Mouse (Mus musculus) heart, postnatal 0 days (tissue): ENCODE results near the gene AC134908.4. TPM values are rescaled to one million over a fixed set of nuclear protein-coding genes. Genes with fewer than 3 reads are reported as not detected.

Experiments
- ATAC-seq: fragments of 200-750 bp; cut with Nextera tagmentation; 2 replicates; pipeline ENCODE4 v1.8.0; 2017; ENCODE audit warnings: low read depth, moderate number of reproducible peaks, moderate library complexity; ENCODE audit not compliant: insufficient read depth
- DNase-seq: peaks from one replicate; pipeline ENCODE4 v3.0.0-alpha.2; 2016; ENCODE audit warnings: low spot score
- H3K27ac ChIP-seq: fragments of 300-500 bp; sonication (generic); 2 replicates; pipeline ENCODE4 v1.5.1; 2014; ENCODE audit warnings: low read depth, mild to moderate bottlenecking
- H3K27me3 ChIP-seq: fragments of 300-500 bp; sonication (generic); 2 replicates; pipeline ENCODE4 v1.6.1; 2014; ENCODE audit warnings: low read length, mixed read lengths; ENCODE audit not compliant: control insufficient read depth, insufficient read depth
- H3K36me3 ChIP-seq: fragments of 300-500 bp; sonication (generic); replicated peaks from 2 replicates; pipeline ENCODE4 v1.6.1; 2014; ENCODE audit warnings: low read length, mixed read lengths; ENCODE audit not compliant: control insufficient read depth, insufficient read depth
- H3K4me1 ChIP-seq: fragments of 300-500 bp; sonication (generic); 2 replicates; pipeline ENCODE4 v1.6.1; 2014; ENCODE audit warnings: antibody characterized with exemption; ENCODE audit not compliant: control insufficient read depth, insufficient read depth
- H3K4me2 ChIP-seq: fragments of 300-500 bp; sonication (generic); 2 replicates; pipeline ENCODE4 v1.6.1; 2014; ENCODE audit warnings: low read depth, mild to moderate bottlenecking, low read length, moderate library complexity
- H3K4me3 ChIP-seq: fragments of 300-500 bp; sonication (generic); 2 replicates; pipeline ENCODE4 v1.5.1; 2014; ENCODE audit warnings: low read depth, low read length
- H3K9ac ChIP-seq: fragments of 300-500 bp; sonication (generic); replicated peaks from 2 replicates; pipeline ENCODE4 v1.6.1; 2014; ENCODE audit warnings: low read depth, low read length, mixed read lengths
- H3K9me3 ChIP-seq: fragments of 300-500 bp; sonication (generic); replicated peaks from 2 replicates; pipeline ENCODE4 v1.6.1; 2016; ENCODE audit warnings: low read length; ENCODE audit not compliant: control insufficient read depth
- CTCF ChIP-seq: IDR thresholded peaks from 2 replicates; pipeline ENCODE4 v1.5.1; 2016; ENCODE audit warnings: antibody characterized with exemption, control low read depth, low read depth
- EP300 ChIP-seq: IDR thresholded peaks from 2 replicates; pipeline ENCODE4 v1.6.1; 2016; ENCODE audit warnings: antibody characterized with exemption, low read depth
- WGBS: fragments of 180-500 bp; shearing (Covaris S2); extraction: QIAGEN DNeasy Blood & Tissue Kit; methylation state at CpG from one replicate; pipeline ENCODE4 v1.1.7; 2014; 5-methylcytosine and 5-hydroxymethylcytosine counted together
- polyA plus RNA-seq: library from polyadenylated mRNA; unstranded; fragments of >200 nt; fragmentation: Nextera tagmentation; extraction: Ambion mirVana; gene quantifications from 2 replicates; pipeline ENCODE4 v1.2.1, GENCODE M21; 2015
- total RNA-seq: library from RNA; depleted of rRNA; stranded (reverse); fragments of >200 nt; gene quantifications from 2 replicates; pipeline ENCODE4 v1.2.3, GENCODE M21; 2014; ENCODE audit warnings: low replicate concordance

The AC134908.4 gene
- total and polyA plus RNA-seq, 2 experiments from 2014 or later, result 0.66 TPM; not detected in 1

GRCm38 (mm10) chr17:25837076-25837410, 41.6 kb upstream of the AC134908.4 start, which contains the start of gene Rhbdl1:
Gene Rhbdl1, minus strand, starts transcription at chr17:25837295.
- Histone ChIP-seq H3K4me1 (peaks cover 31% of the 10 kb centered on the region), H3K9me3 (no peaks in the 10 kb centered on the region)
- peak; percentile 7 for ATAC-seq

GRCm38 (mm10) chr17:25836397-25837075, 41.1 kb upstream of the AC134908.4 start:
- peak overlapping the region; percentile 86 for H3K4me2 ChIP-seq
- peak overlapping the region; percentile 77 for H3K27ac ChIP-seq
- H3K9ac ChIP-seq, result peak overlapping the region; percentile 57
- ATAC-seq, result no peak
- H3K27me3 ChIP-seq, result no peaks in the 10 kb centered on the region
- H3K4me3 ChIP-seq, result peak overlapping the region; percentile 48
- TF ChIP-seq CTCF, result no peak
- TF ChIP-seq EP300, result no peak
- no peaks in the 10 kb centered on the region for H3K9me3 ChIP-seq
- peaks cover 38% of the 10 kb centered on the region for H3K36me3 ChIP-seq
- peaks cover 36% of the 10 kb centered on the region for H3K4me1 ChIP-seq
- WGBS, result 21% methylated on average over 23 of the region's 23 CpGs
- no peak for DNase-seq

More at GRCm38 (mm10) chr17:25837076-25837410, 41.6 kb upstream of the AC134908.4 start, which contains the start of gene Rhbdl1:
- Histone ChIP-seq H3K9ac (peak within 1 kb of the TSS; percentile 57), H3K27me3 (no peaks in the 10 kb centered on the region), H3K4me3 (peak within 1 kb of the TSS; percentile 48), H3K4me2 (peak within 1 kb of the TSS; percentile 86), H3K27ac (peak within 1 kb of the TSS; percentile 77), H3K36me3 (peaks cover 42% of the 10 kb centered on the region)
- under 1% methylated on average over 29 of the region's 29 CpGs for WGBS
- DNase-seq, result peak; percentile 61
- no peak for TF ChIP-seq CTCF
- no peak for TF ChIP-seq EP300

GRCm38 (mm10) chr17:25835816-25836215, 40.4 kb upstream of the AC134908.4 start:
- 0 out of 2 replicates have a peak overlapping the region, but pooled peaks have one; percentile 57 for H3K9ac ChIP-seq

GRCm38 (mm10) chr17:25835301-25835700, 39.8 kb upstream of the AC134908.4 start:
- H3K36me3 ChIP-seq, result peaks cover 38% of the 10 kb centered on the region
- no peak overlapping the region for H3K4me3 ChIP-seq
- H3K27ac ChIP-seq, result no peak overlapping the region
- H3K4me1 ChIP-seq, result peaks cover 43% of the 10 kb centered on the region
- ATAC-seq (no peak), DNase-seq (no peak)
- no peak for TF ChIP-seq EP300
- TF ChIP-seq CTCF, result no peak
- H3K9ac ChIP-seq, result no peak overlapping the region
- no peaks in the 10 kb centered on the region for H3K27me3 ChIP-seq
- H3K9me3 ChIP-seq, result no peaks in the 10 kb centered on the region
- WGBS, result 95% methylated on average over 7 of the region's 7 CpGs
- peak overlapping the region; percentile 95; the same call in 1 of the 2 replicates for H3K4me2 ChIP-seq

More at GRCm38 (mm10) chr17:25835816-25836215, 40.4 kb upstream of the AC134908.4 start:
- Histone ChIP-seq H3K4me1 (peaks cover 43% of the 10 kb centered on the region), H3K27me3 (no peaks in the 10 kb centered on the region), H3K36me3 (peaks cover 38% of the 10 kb centered on the region), H3K27ac (peak overlapping the region; percentile 77), H3K4me3 (no peak overlapping the region), H3K9me3 (no peaks in the 10 kb centered on the region), H3K4me2 (peak overlapping the region; percentile 95; the same call in 1 of the 2 replicates)
- no peak for DNase-seq
- TF ChIP-seq EP300, result no peak
- TF ChIP-seq CTCF, result no peak
- no peak for ATAC-seq
- 92% methylated on average over 16 of the region's 16 CpGs for WGBS

GRCm38 (mm10) chr17:25834595-25835222, 39.2 kb upstream of the AC134908.4 start:
- DNase-seq (no peak), ATAC-seq (no peak)
- Histone ChIP-seq H3K36me3 (peaks cover 35% of the 10 kb centered on the region), H3K9me3 (no peaks in the 10 kb centered on the region), H3K27ac (peak overlapping the region; percentile 99), H3K4me1 (peaks cover 45% of the 10 kb centered on the region), H3K4me2 (peak overlapping the region; percentile 95), H3K9ac (peak overlapping the region; percentile 79), H3K4me3 (peak overlapping the region; percentile 77), H3K27me3 (no peaks in the 10 kb centered on the region)
- WGBS, result 76% methylated on average over 12 of the region's 12 CpGs
- TF ChIP-seq EP300 (no peak), CTCF (no peak)
